Mouse (Mus musculus): Measurements from ENCODE around the gene Dmrta1.
"Not testable (repeated sequence)": the region's sequence is repeated elsewhere in the genome, so short reads cannot be mapped to it uniquely, and the experiment has no call there.

The Dmrta1 gene

DNA sequence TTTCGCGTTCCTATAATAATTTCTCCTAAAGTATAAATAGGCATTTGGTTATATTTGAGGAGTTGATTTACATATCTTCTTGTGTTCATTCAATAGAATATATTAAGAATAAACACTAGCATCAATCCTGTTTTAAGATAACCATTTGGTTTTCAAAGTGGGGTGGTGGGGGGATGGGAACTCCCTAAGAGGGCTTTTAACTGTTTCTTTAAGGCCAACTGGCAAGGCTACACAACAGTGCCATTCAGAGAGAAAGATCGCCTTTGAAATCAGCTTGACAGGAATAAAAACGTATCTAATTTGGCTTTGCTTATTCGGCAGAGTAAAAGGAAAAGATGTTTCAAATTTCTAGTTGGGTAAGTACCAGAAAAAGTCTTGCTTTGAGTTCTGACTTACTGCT, at the start of gene Dmrta1:
Dmrta1 (plus strand) TSS at position 242 of the 400 bp plus-strand sequence.
- DNase-seq (ENCODE audit: low spot score in 2 of 2), result no peak

DNA sequence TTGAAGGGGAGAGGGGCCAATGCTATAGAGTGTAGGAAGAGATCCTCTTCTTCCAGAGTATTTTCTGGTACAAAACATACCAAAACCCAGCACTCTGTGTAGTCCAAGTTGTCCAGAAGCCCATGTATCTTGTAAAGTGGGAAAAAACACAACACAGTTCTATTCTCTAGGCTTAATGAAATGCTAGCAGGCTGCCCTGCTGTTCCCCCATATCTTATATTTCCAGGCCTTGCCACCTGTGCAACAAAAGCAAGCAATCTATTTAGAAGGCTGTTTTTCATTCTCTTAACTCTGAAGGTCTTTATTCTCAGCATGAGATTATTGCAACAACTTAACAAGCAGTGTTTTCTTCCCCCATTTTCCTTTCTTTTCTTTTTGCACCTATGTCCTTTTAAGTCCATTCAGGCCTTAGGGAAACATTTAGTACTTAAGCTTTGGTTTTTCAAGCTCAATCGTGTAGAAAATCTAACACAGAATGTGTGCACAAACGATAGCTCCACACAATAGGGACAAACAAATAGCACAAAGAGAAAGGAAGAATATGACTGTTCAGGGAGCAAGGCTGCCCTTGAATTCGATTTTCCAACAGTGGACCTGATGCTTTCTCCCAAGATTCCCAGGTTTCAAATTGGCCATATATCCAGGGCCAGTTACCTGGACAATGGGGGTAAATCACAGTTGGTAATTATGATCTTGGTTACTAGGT, 48.7 kb upstream of the Dmrta1 start:
- no peak for DNase-seq (ENCODE audit: low spot score in 2 of 2)

DNA sequence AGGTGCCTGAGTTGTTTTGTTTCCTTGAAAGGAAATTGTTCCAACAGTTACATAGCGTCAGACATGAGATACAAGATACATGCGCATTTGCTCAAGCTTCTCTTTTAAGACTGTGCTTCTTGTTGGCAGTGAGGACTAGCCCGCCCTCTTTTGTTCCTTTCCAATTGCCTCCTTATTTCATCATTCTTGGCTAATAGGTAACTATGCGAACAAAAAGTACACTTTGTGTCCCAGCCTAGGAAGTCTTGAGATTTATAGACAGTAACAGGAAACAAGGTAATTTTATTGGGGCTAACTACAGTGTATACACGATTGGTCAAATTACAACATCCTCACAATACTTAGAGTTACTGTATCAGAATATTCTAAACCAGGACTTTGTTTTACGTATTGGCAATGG, 47.7 kb upstream of the Dmrta1 start:
- DNase-seq (ENCODE audit: low spot score in 2 of 2), result no peak

DNA sequence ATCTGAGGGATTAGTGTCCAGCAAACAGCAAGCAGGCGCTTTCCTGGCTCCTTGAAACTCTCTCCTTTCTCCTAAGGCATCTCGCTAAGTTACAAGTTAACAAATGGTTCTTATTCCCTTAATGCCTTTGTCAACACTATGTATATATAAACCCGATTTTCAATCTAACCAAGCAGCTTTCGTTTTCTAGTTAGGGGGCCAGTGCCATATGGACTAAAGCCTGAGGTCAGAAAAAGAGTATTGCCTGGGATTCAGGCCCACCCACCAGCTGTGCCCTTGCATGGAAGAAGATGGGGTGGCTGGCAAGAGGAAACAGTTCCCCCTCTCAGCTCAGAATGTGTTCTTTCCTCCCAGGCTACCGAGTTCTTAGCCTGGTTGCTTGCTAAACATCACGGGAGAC, 40.6 kb upstream of the Dmrta1 start:
- no peak for DNase-seq (ENCODE audit: low spot score in 2 of 2)

GRCm38 (mm10) chr4:89644235-89645115, 34.8 kb upstream of the Dmrta1 start:
- DNase-seq (ENCODE audit: low spot score in 2 of 2), result no peak

DNA sequence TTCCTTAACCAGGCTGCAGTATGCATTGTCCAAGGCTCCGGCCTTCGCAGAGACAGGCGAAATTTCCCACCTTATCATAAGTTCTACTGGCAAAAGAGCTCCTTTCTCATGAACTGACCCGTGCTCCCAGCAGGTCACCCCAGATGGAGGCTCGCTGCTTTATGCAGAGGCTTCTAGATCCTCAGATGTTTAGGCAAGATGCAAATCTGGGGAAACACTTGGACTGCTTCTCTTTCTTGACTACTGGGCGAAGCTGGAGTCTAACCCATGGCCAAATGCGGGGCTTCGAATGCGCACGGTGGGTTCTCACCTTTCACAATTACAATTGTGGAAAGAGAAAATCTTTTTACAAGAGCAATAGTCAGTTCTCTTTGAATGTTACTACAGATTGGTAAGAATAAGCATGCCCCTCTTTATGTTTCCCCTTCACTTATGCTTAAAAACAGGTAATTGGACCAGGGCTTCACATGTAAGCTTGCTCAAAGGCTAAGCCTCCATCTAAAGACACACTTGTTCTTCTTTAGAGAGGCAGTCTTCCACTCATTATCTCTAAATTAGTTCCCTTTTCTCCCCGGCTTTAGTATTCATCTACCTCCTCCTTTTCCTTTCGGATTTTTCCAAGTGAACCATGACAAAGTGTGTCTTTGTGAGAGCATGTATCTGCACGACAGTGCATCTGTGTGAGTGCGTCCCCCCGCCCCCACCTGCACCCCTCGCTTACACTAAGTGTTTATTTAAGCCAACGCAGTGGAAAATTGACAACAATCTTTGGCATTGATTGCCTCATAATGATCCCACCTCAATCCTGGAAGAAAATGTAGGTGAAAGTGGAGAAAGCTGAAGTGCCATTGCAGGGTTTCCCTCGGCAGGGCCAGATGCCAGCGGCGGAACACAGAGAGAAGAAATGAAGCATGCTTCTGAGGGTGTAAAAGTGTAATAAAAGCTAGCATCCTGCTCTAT, 28.6 kb upstream of the Dmrta1 start:
- DNase-seq (ENCODE audit: low spot score in 2 of 2), result no peak

DNA sequence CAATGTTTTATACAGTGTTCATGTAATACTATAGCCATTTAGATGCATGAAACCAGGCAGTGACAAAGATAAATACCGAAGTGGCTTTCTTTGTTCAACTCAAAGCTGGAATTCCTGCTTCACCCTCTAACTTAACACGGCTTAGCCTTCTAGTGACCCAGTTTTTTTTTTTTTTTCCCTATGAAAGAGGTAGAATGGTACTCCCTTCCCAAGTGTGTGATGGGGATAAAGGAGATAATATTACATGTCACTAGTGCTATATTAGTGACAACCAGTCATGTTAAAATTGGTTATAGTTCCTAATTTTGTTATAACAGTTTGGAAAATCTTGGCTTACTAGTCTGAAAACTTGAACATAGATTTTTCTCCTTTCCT, 27.9 kb upstream of the Dmrta1 start:
- no peak for DNase-seq (ENCODE audit: low spot score in 2 of 2)

DNA sequence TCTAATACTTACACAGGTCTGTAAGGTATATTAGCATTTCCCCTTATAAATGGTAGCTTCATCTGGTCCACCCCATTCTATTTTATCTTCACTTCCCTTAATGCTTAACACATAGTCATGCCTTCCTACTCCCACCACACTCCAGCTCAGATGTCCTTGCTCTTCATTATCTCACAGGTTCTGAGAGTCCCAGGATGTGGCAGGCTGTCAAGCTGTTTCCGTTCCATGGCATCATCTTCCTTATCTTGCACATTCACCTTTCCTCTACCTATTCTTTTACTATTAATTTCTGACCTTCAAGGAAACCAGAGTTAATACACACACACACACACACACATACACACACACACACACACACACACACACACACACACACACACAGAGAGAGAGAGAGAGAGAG, 27.5 kb upstream of the Dmrta1 start:
- no peak for DNase-seq (ENCODE audit: low spot score in 2 of 2)

GRCm38 (mm10) chr4:89663406-89663805, 15.8 kb upstream of the Dmrta1 start:
- DNase-seq (ENCODE audit: low spot score in 2 of 2), result no peak

GRCm38 (mm10) chr4:89674711-89675110, 4.5 kb upstream of the Dmrta1 start:
- no peak for DNase-seq (ENCODE audit: low spot score in 2 of 2)

- DNase-seq (ENCODE audit: low spot score in 2 of 2), result no peak
Measured at GRCm38 (mm10) chr4:89677903-89678302, 1.3 kb upstream of the Dmrta1 start.

DNA sequence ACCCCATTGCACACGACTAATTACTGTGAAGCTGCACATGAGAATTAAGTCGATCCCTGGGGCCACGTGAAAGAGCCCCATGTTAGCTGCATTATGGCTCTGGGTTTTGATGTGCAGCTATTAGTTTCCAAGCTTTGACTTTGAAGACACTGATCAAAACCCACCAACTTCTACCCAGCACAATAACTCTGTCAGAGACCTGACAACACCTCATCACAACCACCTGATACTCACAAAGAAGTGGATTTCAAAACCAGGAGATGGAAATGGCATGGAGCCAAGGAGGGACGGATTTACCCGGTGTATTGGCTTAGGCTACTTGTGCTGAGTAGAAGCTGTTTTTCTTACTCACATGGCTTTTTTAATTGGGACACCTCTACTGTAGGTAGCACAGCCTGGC, 523 bp upstream of the Dmrta1 start:
- no peak for DNase-seq (ENCODE audit: low spot score in 2 of 2)

- DNase-seq (ENCODE audit: low spot score in 2 of 2), result peak; percentile 5 to 30
Measured at GRCm38 (mm10) chr4:89687961-89688803, 8.9 kb downstream of the Dmrta1 start.

DNA sequence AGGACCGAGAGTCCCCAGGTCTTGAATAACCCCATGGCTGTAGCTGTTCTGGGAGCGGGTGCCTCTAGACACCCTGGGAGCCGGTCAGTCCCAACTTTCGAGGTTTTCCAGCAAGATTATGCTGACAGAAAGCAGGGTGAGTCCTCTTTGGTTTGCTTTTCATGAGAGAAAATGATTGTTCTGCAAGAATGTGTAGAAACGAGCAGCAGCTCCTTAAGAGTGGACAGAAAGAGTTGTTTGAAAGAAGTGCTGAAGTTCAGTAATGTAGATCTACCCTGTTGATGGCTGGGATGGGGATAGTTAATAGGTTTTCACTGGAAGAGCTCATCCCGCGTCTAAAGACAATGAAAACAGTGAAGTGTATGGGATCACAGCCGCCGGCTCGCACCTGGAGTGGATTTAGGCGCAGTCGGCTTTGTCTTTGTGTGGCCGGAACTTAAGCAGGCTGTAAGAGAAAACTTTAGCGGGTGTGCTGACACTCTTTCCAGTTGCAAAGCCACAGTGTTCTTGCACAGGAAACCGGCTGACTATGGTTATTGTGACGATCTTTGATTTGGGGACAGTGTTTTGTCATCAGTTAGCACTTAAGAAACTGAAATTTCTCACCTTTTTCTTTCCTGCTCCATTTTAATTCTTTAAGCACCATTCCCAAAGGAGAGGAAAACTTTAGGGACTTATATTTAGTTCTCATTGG, 9.7 kb downstream of the Dmrta1 start:
- DNase-seq (ENCODE audit: low spot score in 2 of 2), result no peak

DNA sequence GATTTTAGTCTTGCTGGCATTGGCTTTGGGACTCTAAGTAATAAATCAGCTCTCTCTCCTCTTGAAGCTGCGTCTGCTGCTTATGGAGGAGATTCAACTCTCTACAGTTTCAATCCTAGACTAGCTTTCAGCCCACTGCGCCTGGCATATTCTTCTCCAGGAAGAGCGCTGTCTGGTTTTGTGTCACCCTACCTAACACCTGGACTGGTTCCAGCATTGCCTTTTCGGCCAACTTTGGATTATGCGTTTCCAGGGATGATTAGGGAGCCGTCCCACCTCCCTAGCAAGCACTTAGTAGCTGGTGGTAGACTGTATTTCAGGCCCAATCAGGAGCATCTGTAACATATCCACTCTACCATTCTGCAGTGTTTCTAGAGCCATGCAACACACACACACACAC, 12.7 kb downstream of the Dmrta1 start:
- no peak for DNase-seq (ENCODE audit: low spot score in 2 of 2)

- DNase-seq (ENCODE audit: low spot score in 2 of 2), result no peak
Measured at GRCm38 (mm10) chr4:89692780-89693179, 13.5 kb downstream of the Dmrta1 start.

GRCm38 (mm10) chr4:89695589-89695988, 16.4 kb downstream of the Dmrta1 start:
- DNase-seq (ENCODE audit: low spot score in 2 of 2), result no peak

DNA sequence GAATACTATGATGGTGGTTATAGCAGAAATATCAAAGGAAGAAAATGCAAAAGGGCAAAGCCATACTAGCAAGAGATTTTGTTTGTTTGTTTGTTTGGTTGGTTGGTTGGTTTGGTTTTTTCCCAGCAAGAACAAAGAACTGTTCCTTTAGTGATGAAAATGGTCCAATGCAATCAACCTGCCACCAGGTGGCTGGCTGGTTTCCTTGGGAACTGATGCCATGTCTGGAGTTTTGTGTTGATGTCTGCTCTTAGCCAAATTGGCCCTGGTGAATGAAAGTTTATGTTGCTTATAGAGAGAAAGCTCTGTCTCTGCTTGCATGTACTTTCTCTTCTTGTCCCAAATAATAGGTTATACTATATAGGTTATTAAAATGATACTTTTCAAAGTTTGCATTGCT, 18.7 kb downstream of the Dmrta1 start:
- no peak for DNase-seq (ENCODE audit: low spot score in 2 of 2)

DNA sequence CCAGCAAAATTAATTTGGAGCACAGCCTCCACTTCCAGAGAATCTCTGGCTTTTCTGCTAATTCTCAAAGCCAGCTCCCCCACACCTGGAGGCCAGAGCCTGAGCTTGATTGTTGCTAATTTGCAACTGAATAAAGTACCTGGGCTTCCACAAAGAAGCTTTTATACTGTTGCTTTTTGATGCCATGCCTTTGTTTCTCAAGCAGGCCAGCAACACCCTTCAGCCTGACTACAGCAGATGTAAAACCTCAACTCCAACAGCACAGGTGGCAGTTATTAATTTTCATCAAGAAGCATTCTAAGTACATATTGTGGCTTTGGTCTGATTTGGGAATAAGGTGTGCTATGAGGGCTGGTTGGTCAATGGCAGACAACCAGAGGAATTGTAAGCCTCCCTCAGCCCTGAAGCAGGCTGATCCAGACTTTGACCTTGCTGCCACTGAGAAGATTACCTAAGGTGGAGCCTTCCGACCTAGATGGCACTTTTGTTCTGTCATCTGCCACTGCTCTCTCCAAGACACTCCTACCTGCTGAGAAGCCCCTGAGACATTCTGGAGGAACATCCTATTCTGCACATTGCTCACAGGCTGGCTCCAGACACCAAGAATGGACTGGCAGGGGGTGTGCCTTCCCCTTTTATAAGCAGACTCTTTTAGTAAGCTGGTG, 44.4 kb downstream of the Dmrta1 start:
- DNase-seq (ENCODE audit: low spot score in 2 of 2), result not testable (repeated sequence)
